Mouse (Mus musculus): ENCODE measurements around the gene Slc23a3.

GRCm38 (mm10) chr1:75128641-75129040, 5.0 kb downstream of the Slc23a3 start:
- TF ChIP-seq CTCF (IDR thresholded peaks at IDR 0.05; ENCODE audit: low read depth, low read length) (no peak), EP300 (IDR thresholded peaks at IDR 0.05; ENCODE audit: insufficient read depth, low read depth, low read length) (no peak)

Measured in ES-Bruce4 (cell line).